Mouse (Mus musculus) cerebellum, postnatal 36 days (tissue): ENCODE data around the gene Mogat2.

Experiments used
- DNase-seq, 2 experiments: peaks; one replicate each; pipeline ENCODE4 v3.0.0; 2021 to 2022; ENCODE audit warnings: mixed read lengths in 2 of 2

The Mogat2 gene

DNA sequence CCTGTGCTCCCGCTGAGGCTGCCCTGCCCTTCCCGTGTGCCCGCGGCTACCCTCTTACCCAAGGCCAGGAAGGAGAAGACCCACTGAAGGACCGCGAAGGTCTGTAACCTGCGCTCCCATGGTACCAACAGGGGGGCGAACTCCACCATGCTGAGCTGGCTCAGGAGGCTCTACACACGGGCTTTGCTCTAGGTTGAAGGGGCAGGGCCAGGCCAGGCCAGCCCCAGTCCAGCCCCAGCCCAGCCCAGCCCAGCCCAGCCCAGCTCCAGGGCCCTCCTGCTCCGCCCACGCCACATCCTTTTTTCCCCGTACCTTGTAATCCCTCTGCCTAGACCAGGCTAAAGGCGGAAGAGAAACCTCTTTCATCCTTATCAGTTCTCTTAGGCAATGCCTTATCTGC lies at the start of gene Mogat2:
Mogat2 (minus strand) TSS at position 203 of the 400 bp plus-strand sequence.
- DNase-seq = no peak

DNA sequence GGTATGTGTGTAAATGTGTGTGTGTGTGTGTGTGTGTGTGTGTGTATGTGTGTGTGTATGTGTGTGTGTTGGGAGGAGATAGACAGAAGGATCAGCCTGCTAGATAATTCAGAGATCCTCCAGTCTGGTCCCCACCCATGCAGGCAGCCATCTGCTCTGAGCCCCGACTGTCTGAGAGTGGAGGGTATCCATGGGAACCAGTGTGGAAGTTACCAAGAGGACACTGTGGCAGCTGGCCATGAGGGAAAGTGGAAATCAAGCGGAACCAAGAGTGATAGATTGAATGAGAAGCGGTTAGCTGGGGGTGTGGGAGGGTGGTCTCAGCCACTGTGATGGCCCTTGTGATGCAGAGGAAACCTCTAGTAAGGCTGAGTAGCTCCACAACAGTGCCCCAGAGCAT lies 48.9 kb upstream of the Mogat2 start:
- DNase-seq = peak in 1 of 2 experiments; percentile 24

GRCm38 (mm10) chr7:99279586-99279985 lies 41.2 kb upstream of the Mogat2 start:
- no peak for DNase-seq

- no peak for DNase-seq
These were observed 39.9 kb upstream of the Mogat2 start for GRCm38 (mm10) chr7:99278309-99278708.

DNA sequence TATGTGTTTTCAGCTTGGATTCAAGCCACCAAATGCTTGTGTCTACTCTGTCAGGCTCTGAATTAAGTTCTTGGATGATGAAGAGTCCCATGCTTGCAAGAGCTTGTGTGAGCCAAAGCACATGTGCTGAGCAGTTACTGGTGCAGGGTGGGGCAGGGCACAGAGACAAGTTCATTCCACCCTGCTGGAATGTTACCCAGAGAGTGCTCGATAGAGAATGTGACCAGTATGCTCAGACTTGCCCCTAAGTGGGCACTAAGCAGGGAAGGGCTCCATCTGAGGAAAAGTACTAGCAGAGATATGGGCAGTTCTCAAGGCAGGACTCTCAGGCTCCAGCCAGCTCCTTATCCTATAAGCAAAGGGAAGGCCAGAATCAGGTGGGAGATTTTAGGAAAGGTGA lies 38.3 kb upstream of the Mogat2 start:
- DNase-seq = no peak

DNA sequence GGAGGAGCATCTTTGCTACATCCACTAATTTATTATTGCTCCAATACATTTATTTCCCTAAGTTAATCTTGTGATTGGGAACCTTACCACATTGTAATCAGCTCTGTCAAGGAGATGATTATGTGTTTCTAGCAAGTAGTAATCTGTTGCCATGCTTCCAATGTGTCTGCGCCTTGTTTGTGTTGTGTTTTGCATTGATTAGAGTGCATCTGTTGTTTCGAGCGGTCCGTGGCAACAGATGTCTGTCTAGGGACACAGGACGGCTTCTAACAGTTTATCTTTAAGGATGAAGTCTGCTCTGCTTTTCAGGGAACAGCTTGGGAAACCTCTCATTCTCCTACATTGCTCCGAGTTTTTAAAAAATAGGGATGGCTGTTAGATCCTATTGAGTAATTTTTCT lies 36.7 kb upstream of the Mogat2 start:
- no peak for DNase-seq

GRCm38 (mm10) chr7:99271630-99272029 lies 33.2 kb upstream of the Mogat2 start:
- DNase-seq = peak in 1 of 2 experiments; percentile 21

- peak; percentile 16 to 19 for DNase-seq
These were observed 30.8 kb upstream of the Mogat2 start for GRCm38 (mm10) chr7:99268951-99269945.

DNA sequence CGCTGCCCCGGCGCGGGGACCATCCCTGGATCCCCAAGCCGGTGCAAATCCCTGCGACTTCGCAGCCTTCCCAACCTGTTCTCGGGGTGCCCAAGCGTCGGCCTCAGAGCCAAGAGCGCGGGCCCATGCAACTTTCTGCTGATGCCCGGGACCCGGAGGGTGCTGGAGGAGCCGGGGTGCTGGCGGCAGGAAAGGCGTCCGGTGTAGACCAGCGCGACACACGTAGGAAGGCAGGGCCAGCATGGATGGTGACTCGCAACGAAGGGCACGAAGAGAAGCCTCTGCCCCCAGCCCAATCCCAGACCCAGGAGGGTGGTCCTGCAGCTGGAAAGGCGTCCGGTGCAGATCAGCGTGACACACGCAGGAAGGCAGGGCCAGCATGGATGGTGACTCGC lies 30.1 kb upstream of the Mogat2 start:
- no peak for DNase-seq

- peak; percentile 73 to 76 for DNase-seq
These were observed 29.6 kb upstream of the Mogat2 start for GRCm38 (mm10) chr7:99267897-99268505.

GRCm38 (mm10) chr7:99267251-99267896 lies 29.0 kb upstream of the Mogat2 start, which contains the start of gene Map6:
Gene Map6 (plus strand): TSS chr7:99267447.
- peak; percentile 70 to 72 for DNase-seq

- no peak for DNase-seq
These were observed 26.2 kb upstream of the Mogat2 start for GRCm38 (mm10) chr7:99264597-99264996.

- no peak for DNase-seq
These were observed 25.1 kb upstream of the Mogat2 start for GRCm38 (mm10) chr7:99263509-99263908.

- no peak for DNase-seq
These were observed 23.5 kb upstream of the Mogat2 start for GRCm38 (mm10) chr7:99261900-99262299.

GRCm38 (mm10) chr7:99255006-99255405 lies 16.6 kb upstream of the Mogat2 start:
- no peak for DNase-seq

GRCm38 (mm10) chr7:99250386-99250785 lies 12.0 kb upstream of the Mogat2 start:
- DNase-seq = no peak

GRCm38 (mm10) chr7:99249582-99249911 lies 11.1 kb upstream of the Mogat2 start:
- DNase-seq = peak; percentile 38 to 46

- DNase-seq = no peak
These were observed 10.6 kb upstream of the Mogat2 start for GRCm38 (mm10) chr7:99248906-99249581.

GRCm38 (mm10) chr7:99248157-99248742 lies 9.8 kb upstream of the Mogat2 start:
- DNase-seq = no peak

DNA sequence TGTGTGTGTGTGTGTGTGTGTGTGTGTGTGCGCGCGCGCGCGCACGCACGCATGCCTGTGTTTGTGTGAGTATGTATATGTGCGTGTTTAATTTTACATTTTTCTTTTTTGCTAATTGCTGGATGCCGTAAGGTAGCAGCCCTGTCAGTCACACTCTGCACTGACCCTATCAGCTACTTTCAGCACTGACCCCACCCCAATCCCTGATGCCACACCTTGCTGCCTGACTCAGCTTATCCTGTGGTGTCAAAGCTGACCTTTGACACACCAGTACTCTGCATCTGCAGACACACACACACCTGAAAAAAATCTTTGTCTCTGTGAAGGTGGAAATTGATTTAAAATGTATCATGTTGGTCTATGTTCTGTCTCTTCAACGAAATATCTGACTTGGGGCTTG lies 3.7 kb upstream of the Mogat2 start:
- no peak for DNase-seq

- DNase-seq = no peak
These were observed 1.3 kb downstream of the Mogat2 start for GRCm38 (mm10) chr7:99236888-99237660.

GRCm38 (mm10) chr7:99235657-99236056 lies 2.8 kb downstream of the Mogat2 start:
- DNase-seq = no peak
